Mouse (Mus musculus): ENCODE measurements around the gene Larp1. TPM values are rescaled to one million over a fixed set of nuclear protein-coding genes. Genes with fewer than 3 reads are reported as not detected.

The Larp1 gene
- total and polyA plus RNA-seq, 3 experiments = 73.9 to 2,325 (median 201) TPM

DNA sequence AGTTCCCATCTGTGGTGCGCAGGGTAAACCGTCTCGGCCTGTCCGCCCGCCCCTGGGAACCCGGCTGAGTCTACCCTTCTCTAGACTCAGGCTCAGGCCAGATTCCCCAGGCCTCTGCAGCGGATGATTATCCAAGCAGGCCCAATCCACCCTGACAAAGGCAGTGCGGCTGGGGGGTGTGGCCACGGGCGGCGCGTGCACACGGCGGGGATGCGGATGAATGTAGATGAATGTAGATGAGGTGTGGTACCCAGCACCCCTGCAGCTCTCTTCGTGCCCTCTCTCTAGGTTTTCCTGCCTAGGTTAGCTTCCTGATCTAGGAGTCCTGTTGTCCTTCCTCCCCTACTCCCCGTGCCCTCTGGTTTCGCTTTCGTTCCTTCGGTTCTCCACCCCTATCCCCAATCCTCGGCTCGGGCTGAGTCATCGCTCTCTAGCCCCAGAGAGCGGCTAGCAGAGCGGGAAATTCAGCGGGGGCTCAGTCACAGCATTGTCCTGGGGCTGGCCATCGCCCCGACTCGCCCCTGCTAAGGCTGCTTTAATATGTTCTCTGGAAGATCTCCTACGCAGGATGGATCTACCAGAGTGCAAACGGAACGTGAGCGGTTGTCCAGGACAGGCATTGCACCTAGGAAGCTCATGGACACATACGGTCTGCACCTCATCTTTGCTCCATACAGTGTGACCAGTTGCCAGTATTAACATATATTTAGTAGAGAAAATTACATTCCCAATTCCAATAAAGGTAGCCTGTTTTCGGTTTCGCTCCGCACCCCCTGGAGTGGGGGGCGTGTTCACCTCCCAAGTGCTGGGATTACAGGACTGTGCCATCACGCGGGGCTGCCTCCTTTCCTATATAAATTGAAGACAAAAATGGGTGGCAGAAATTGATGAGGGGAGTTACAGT is 46.2 kb upstream of the Larp1 start (continued):
- TF ChIP-seq GATA1 (IDR thresholded peaks at IDR 0.05; ENCODE audit: low read depth, low read length) (no peak), MAX (IDR thresholded peaks at IDR 0.05; ENCODE audit: low read length) (no peak; the same call in 1 of the 2 replicates), UBTF (IDR thresholded peaks at IDR 0.05; ENCODE audit: borderline replicate concordance, insufficient read depth, low read depth, low read length) (no peak), EP300 (IDR thresholded peaks at IDR 0.05; ENCODE audit: low read depth in 1 of 2, low read length in 2 of 2) (no peak; a peak in 1 of 4 replicates), POLR2AphosphoS2 (IDR thresholded peaks at IDR 0.05; ENCODE audit: low read length) (no peak), ETS1 (IDR thresholded peaks at IDR 0.05; ENCODE audit: low read depth, low read length) (no peak; the same call in none of the 2 replicates), BHLHE40 (IDR thresholded peaks at IDR 0.05; ENCODE audit: borderline replicate concordance, low read depth, low read length) (peak; percentile 55; the same call in 1 of the 2 replicates), MYC (IDR thresholded peaks at IDR 0.05; ENCODE audit: low read depth, low read length) (no peak), NELFE (IDR thresholded peaks at IDR 0.05; ENCODE audit: low read depth, low read length) (peak; percentile 37; the same call in 1 of the 2 replicates), TAL1 (IDR thresholded peaks at IDR 0.05; ENCODE audit: low read length) (no peak), MAFK (IDR thresholded peaks at IDR 0.05; ENCODE audit: borderline replicate concordance, low read depth, low read length) (no peak), HCFC1 (IDR thresholded peaks at IDR 0.05; ENCODE audit: low read depth, low read length) (no peak; the same call in 1 of the 2 replicates)

DNA sequence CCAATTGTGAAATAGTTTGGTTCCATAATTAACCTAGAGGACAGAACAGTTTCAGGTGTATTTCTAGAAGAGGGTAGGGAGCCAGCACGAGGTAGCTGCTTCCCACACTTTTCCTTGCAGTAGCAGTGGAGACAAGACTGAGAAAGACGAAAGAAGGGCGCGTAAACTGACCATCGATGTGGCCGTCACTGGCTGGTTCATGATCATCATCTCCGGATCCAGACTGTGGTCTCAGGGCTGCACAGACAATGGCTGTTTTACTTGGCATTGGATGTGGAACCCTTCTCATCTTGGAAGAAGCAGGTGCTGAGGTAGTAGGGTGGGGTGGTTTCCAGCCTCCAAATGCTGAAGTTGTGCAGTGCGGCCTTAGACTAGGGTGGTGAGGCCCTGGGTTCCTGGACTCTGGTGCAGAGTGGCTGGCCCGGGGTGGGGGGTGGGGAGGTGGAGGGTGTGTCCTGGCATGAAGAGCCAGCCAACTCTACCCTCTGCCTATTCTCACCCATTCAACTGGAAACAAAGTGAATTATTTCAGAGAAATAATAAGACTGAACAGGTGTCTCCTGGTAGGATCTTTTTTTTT is 45.5 kb upstream of the Larp1 start:
- Histone ChIP-seq H3K4me3 (ENCODE audit: control insufficient read depth in 1 of 2, insufficient read depth in 1 of 2, low read depth in 2 of 2, low read length in 2 of 2) (peak overlapping the region; percentile 78 to 94), H3K79me2 (ENCODE audit: control insufficient read depth, insufficient read depth, low read length, poor library complexity) (no peaks in the 10 kb centered on the region; the same call in 1 of the 2 replicates), H3K27ac (ENCODE audit: control insufficient read depth, low read depth, low read length) (no peak overlapping the region), H3K4me1 (ENCODE audit: control insufficient read depth in 1 of 2, insufficient read depth in 2 of 2, low read length in 2 of 2) (peaks cover 5 to 18% of the 10 kb centered on the region in 2 experiments; a peak in 3 of 4 replicates), H3K27me3 (ENCODE audit: control insufficient read depth in 1 of 2, insufficient read depth in 2 of 2, low read length in 2 of 2) (peaks cover 0 to 1% of the 10 kb centered on the region in 2 experiments; a peak in 1 of 4 replicates), H3K9ac (ENCODE audit: control insufficient read depth, low read depth, low read length, poor library complexity, severe bottlenecking) (peak overlapping the region; percentile 77), H3K9me3 (replicated peaks; ENCODE audit: insufficient read depth, low read length) (no peaks in the 10 kb centered on the region), H3K36me3 (ENCODE audit: control insufficient read depth in 1 of 2, insufficient read depth in 2 of 2, low read length in 2 of 2) (peaks cover 0 to 8% of the 10 kb centered on the region in 2 experiments; a peak in 2 of 4 replicates)
- no peak for DNase-seq (ENCODE audit: low read depth, low spot score)
- TF ChIP-seq BHLHE40 (IDR thresholded peaks at IDR 0.05; ENCODE audit: borderline replicate concordance, low read depth, low read length) = no peak; the same call in 1 of the 2 replicates
- no peak for TF ChIP-seq MXI1 (IDR thresholded peaks at IDR 0.05; ENCODE audit: low read depth, low read length)
- TF ChIP-seq MAX (IDR thresholded peaks at IDR 0.05; ENCODE audit: low read length) = peak; percentile 65; the same call in 1 of the 2 replicates
- TF ChIP-seq POLR2AphosphoS5 (IDR thresholded peaks at IDR 0.05; ENCODE audit: borderline replicate concordance, low read depth, low read length) = no peak
- TF ChIP-seq ZNF384 (IDR thresholded peaks at IDR 0.05; ENCODE audit: low read depth, low read length) = no peak
- no peak for TF ChIP-seq POLR2A (IDR thresholded peaks at IDR 0.05; ENCODE audit: control insufficient read depth in 1 of 2, insufficient read depth in 1 of 2, low read depth in 1 of 2, low read length in 2 of 2, poor library complexity in 1 of 2)
- TF ChIP-seq POLR2AphosphoS2 (IDR thresholded peaks at IDR 0.05; ENCODE audit: low read length) = no peak
- TF ChIP-seq ELF1 (IDR thresholded peaks at IDR 0.05; ENCODE audit: low read depth, low read length) = no peak
- TF ChIP-seq EP300 (IDR thresholded peaks at IDR 0.05; ENCODE audit: low read depth in 1 of 2, low read length in 2 of 2) = no peak
- no peak; the same call in 1 of the 2 replicates for TF ChIP-seq HCFC1 (IDR thresholded peaks at IDR 0.05; ENCODE audit: low read depth, low read length)
- no peak for TF ChIP-seq ZMIZ1 (IDR thresholded peaks at IDR 0.05; ENCODE audit: low read depth, low read length)
- no peak for TF ChIP-seq KAT2A (conservative IDR thresholded peaks at IDR 0.05; ENCODE audit: low read depth, low read length)
- TF ChIP-seq TCF12 (IDR thresholded peaks at IDR 0.05; ENCODE audit: low read depth, low read length) = 0 out of 2 replicates have a peak, but pooled peaks have one; percentile 2
- TF ChIP-seq E2F4 (IDR thresholded peaks at IDR 0.05; ENCODE audit: borderline replicate concordance, low read depth, low read length) = no peak
- no peak for TF ChIP-seq TAL1 (IDR thresholded peaks at IDR 0.05; ENCODE audit: low read length)
- TF ChIP-seq RAD21 (IDR thresholded peaks at IDR 0.05; ENCODE audit: low read depth, low read length) = no peak; the same call in 1 of the 2 replicates
- no peak for TF ChIP-seq CHD1 (IDR thresholded peaks at IDR 0.05; ENCODE audit: low read depth, low read length)
- TF ChIP-seq MEF2A (IDR thresholded peaks at IDR 0.05; ENCODE audit: extremely low read depth, insufficient replicate concordance, low read depth, low read length, poor library complexity, severe bottlenecking) = no peak
- no peak for TF ChIP-seq CTCF (IDR thresholded peaks at IDR 0.05 in 2 of 3, conservative IDR thresholded peaks at IDR 0.05 in 1 of 3; ENCODE audit: control insufficient read depth in 1 of 3, insufficient read depth in 1 of 3, low read depth in 2 of 3, low read length in 3 of 3, poor library complexity in 1 of 3, severe bottlenecking in 1 of 3)
- TF ChIP-seq UBTF (IDR thresholded peaks at IDR 0.05; ENCODE audit: borderline replicate concordance, insufficient read depth, low read depth, low read length) = no peak
- TF ChIP-seq USF1 (IDR thresholded peaks at IDR 0.05; ENCODE audit: low read depth, low read length) = no peak
- no peak for TF ChIP-seq MAFK (IDR thresholded peaks at IDR 0.05; ENCODE audit: borderline replicate concordance, low read depth, low read length)
- no peak for TF ChIP-seq CHD2 (IDR thresholded peaks at IDR 0.05; ENCODE audit: low read length)
- no peak for TF ChIP-seq ETS1 (IDR thresholded peaks at IDR 0.05; ENCODE audit: low read depth, low read length)
- no peak for TF ChIP-seq JUND (IDR thresholded peaks at IDR 0.05; ENCODE audit: low read depth, low read length)
- TF ChIP-seq NRF1 (IDR thresholded peaks at IDR 0.05; ENCODE audit: insufficient read depth, low read depth, low read length, poor library complexity, severe bottlenecking) = no peak
- TF ChIP-seq NELFE (IDR thresholded peaks at IDR 0.05; ENCODE audit: low read depth, low read length) = 0 out of 2 replicates have a peak, but pooled peaks have one; percentile 8
